Comparison of ENCODE assay signal across 27 mouse cellular contexts in genomic region chr8:73626798-73627197, GRCm38 (mm10).
A peak's percentile ranks its signal among the peaks of the same experiment; 100 is the strongest.
DNase-seq lines count a peak whose midpoint lies in the region; ATAC-seq and TF ChIP-seq lines count a peak whose summit lies in the region.
"Had no signal": no experiment of that assay in that cellular context is flagged by ENCODE, and none has a peak within 500 bp of the region (broad histone marks: within the 10 kb centered on the region; RNA-seq: fewer than 3 reads in every experiment).

No protein-coding gene starts in this region.

- intact Hi-C loops in left cerebral cortex, adult 2 months (cut with DNase I) = loop anchor here (5.0 kb wide), 1 partner anchor 296 kb away; no protein-coding TSS in a partner anchor

- peak; percentile 100 for ATAC-seq in frontal cortex, adult (ENCODE audit: low TSS enrichment)
- ATAC-seq: activated CD4-positive, CD25-positive, alpha-beta regulatory T cell, adult 4 months; CD4-positive, CD25-positive, alpha-beta regulatory T cell, adult 4 months; forebrain, embryonic 14.5 days; forebrain, embryonic 16.5 days; Patski had no signal

- no peak for TF ChIP-seq CTCF in left cerebral cortex, adult 2 months (IDR thresholded peaks at IDR 0.05)

- H3K27ac ChIP-seq in left cerebral cortex, adult 2 months = peak overlapping the region; percentile 48; the same call in 1 of the 2 replicates
- H3K27ac ChIP-seq: embryonic facial prominence, embryonic 13.5 days; embryonic facial prominence, embryonic 15.5 days; forebrain, embryonic 10.5 days; forebrain, embryonic 12.5 days had no signal

- no peak for DNase-seq in frontal cortex, postnatal 14 days (ENCODE audit: low spot score in 2 of 2)
- DNase-seq in left cerebral cortex, adult 2 months (ENCODE audit: extremely low spot score in 1 of 2, low spot score in 2 of 2) = no peak
- DNase-seq in left cerebral cortex, adult 8-10 months (ENCODE audit: low spot score in 2 of 2) = no peak
- peak; percentile 73 for DNase-seq in brain, adult 2 months (ENCODE audit: low read depth, low spot score)
- DNase-seq in gastrocnemius, adult 18-20 months (ENCODE audit: low spot score) = no peak
- DNase-seq: adrenal gland, adult 8-10 months; adrenal gland, postnatal 14 days; adrenal gland, postnatal 36 days; B cell, adult 2 months; cerebellum, adult 11 months; cerebellum, adult 18-20 months; cerebellum, adult 8-10 months; cerebellum, adult 9-11 months; cerebellum, postnatal 14 days; cerebellum, postnatal 36 days; embryo, embryonic 11 days had no signal

- H3K4me3 ChIP-seq in left cerebral cortex, adult 2 months = no peak overlapping the region
- H3K4me3 ChIP-seq: embryonic facial prominence, embryonic 13.5 days; embryonic facial prominence, embryonic 15.5 days; erythroblast, embryonic 14.5 days; forebrain, embryonic 10.5 days; forebrain, embryonic 12.5 days had no signal
